Mouse (Mus musculus) heart, embryonic 13.5 days (tissue): ENCODE measurements around the gene Abhd17a. TPM values are rescaled to one million over a fixed set of nuclear protein-coding genes. Genes with fewer than 3 reads are reported as not detected.
A peak's percentile ranks its signal among the peaks of the same experiment; 100 is the strongest.

Source experiments
- ATAC-seq: fragments of 200-750 bp; cut with Nextera tagmentation; 2 replicates; pipeline ENCODE4 v1.8.0; 2017; ENCODE audit warnings: moderate TSS enrichment; ENCODE audit not compliant: insufficient number of reproducible peaks, low FRiP score, low TSS enrichment; ENCODE audit errors: extremely low read depth
- H3K27ac ChIP-seq: fragments of 300-500 bp; sonication (generic); replicated peaks from 2 replicates; pipeline ENCODE4 v1.5.1; 2015; ENCODE audit warnings: moderate library complexity, mild to moderate bottlenecking, inconsistent platforms
- H3K27me3 ChIP-seq: fragments of 300-500 bp; sonication (generic); replicated peaks from 2 replicates; pipeline ENCODE4 v1.6.1; 2015; ENCODE audit warnings: mild to moderate bottlenecking, inconsistent platforms
- H3K36me3 ChIP-seq: fragments of 300-500 bp; sonication (generic); 2 replicates; pipeline ENCODE4 v1.6.1; 2015; ENCODE audit warnings: mild to moderate bottlenecking, inconsistent platforms
- H3K4me1 ChIP-seq: fragments of 300-500 bp; sonication (generic); 2 replicates; pipeline ENCODE4 v1.6.1; 2015; ENCODE audit warnings: inconsistent platforms
- H3K4me2 ChIP-seq: fragments of 300-500 bp; sonication (generic); 2 replicates; pipeline ENCODE4 v1.6.1; 2015; ENCODE audit warnings: inconsistent platforms, mild to moderate bottlenecking, moderate library complexity
- H3K4me3 ChIP-seq: fragments of 300-500 bp; sonication (generic); 2 replicates; pipeline ENCODE4 v1.5.1; 2015; ENCODE audit warnings: moderate library complexity, mild to moderate bottlenecking, inconsistent platforms
- H3K9ac ChIP-seq: fragments of 300-500 bp; sonication (generic); 2 replicates; pipeline ENCODE4 v1.6.1; 2015; ENCODE audit warnings: inconsistent platforms, mild to moderate bottlenecking, moderate library complexity
- H3K9me3 ChIP-seq: fragments of 300-500 bp; sonication (generic); 2 replicates; pipeline ENCODE4 v1.6.1; 2016; ENCODE audit warnings: inconsistent platforms
- WGBS: fragments of 180-500 bp; shearing (Covaris S2); methylation state at CpG from one replicate; pipeline ENCODE4 v1.1.7; 2015; ENCODE audit warnings: mixed read lengths; 5-methylcytosine and 5-hydroxymethylcytosine counted together
- polyA plus RNA-seq: library from polyadenylated mRNA; unstranded; fragments of >200 nt; fragmentation: Nextera tagmentation; extraction: Ambion mirVana; gene quantifications from 2 replicates; pipeline ENCODE4 v1.2.1, GENCODE M21; 2015

Gene Abhd17a
- polyA plus RNA-seq, 1 experiment from 2014 or later: 81.7 TPM

GRCm38 (mm10) chr10:80575925-80576324 lies 14.2 kb downstream of the Abhd17a start:
- 13% methylated on average over 17 of the region's 17 CpGs for WGBS
- Histone ChIP-seq H3K27me3 (no peaks in the 10 kb centered on the region), H3K4me3 (peak overlapping the region; percentile 90), H3K9ac (peak overlapping the region; percentile 91), H3K4me2 (peak overlapping the region; percentile 97), H3K4me1 (peaks cover 67% of the 10 kb centered on the region), H3K9me3 (no peaks in the 10 kb centered on the region), H3K27ac (0 out of 2 replicates have a peak overlapping the region, but pooled peaks have one; percentile 91), H3K36me3 (peaks cover 1% of the 10 kb centered on the region; the same call in 1 of the 2 replicates)
- ATAC-seq: no peak

- Histone ChIP-seq H3K4me3 (peak overlapping the region; percentile 90; the same call in 1 of the 2 replicates), H3K9ac (peak overlapping the region; percentile 91), H3K9me3 (no peaks in the 10 kb centered on the region), H3K27ac (no peak overlapping the region), H3K4me2 (peak overlapping the region; percentile 97), H3K36me3 (no peaks in the 10 kb centered on the region), H3K4me1 (peaks cover 77% of the 10 kb centered on the region), H3K27me3 (no peaks in the 10 kb centered on the region)
- ATAC-seq: no peak
- WGBS: 72% methylated on average over 3 of the region's 3 CpGs
Observed at GRCm38 (mm10) chr10:80574896-80575295, 15.2 kb downstream of the Abhd17a start.

- H3K4me1 ChIP-seq: peaks cover 75% of the 10 kb centered on the region
- H3K27me3 ChIP-seq: no peaks in the 10 kb centered on the region
- no peak overlapping the region for H3K27ac ChIP-seq
- ATAC-seq: no peak
- H3K36me3 ChIP-seq: peaks cover under 1% of the 10 kb centered on the region; the same call in 1 of the 2 replicates
- no peaks in the 10 kb centered on the region for H3K9me3 ChIP-seq
- peak overlapping the region; percentile 91 for H3K9ac ChIP-seq
- peak overlapping the region; percentile 16; the same call in 1 of the 2 replicates for H3K4me2 ChIP-seq
- no peak overlapping the region for H3K4me3 ChIP-seq
- WGBS: 52% methylated on average over 9 of the region's 9 CpGs
Observed at GRCm38 (mm10) chr10:80573944-80574343, 16.2 kb downstream of the Abhd17a start.

- Histone ChIP-seq H3K4me3 (no peak overlapping the region), H3K9ac (peak overlapping the region; percentile 77; the same call in 1 of the 2 replicates), H3K4me1 (peaks cover 70% of the 10 kb centered on the region), H3K36me3 (peaks cover 15% of the 10 kb centered on the region), H3K27me3 (no peaks in the 10 kb centered on the region), H3K9me3 (no peaks in the 10 kb centered on the region), H3K4me2 (no peak overlapping the region), H3K27ac (peak overlapping the region; percentile 48; the same call in 1 of the 2 replicates)
- 80% methylated on average over 2 of the region's 2 CpGs for WGBS
- no peak for ATAC-seq
Observed at GRCm38 (mm10) chr10:80572477-80572876, 17.7 kb downstream of the Abhd17a start.

GRCm38 (mm10) chr10:80570871-80571836 lies 19.0 kb downstream of the Abhd17a start:
- peak overlapping the region; percentile 58 for H3K27ac ChIP-seq
- peaks cover 16% of the 10 kb centered on the region for H3K36me3 ChIP-seq
- ATAC-seq: no peak
- peaks cover 77% of the 10 kb centered on the region for H3K4me1 ChIP-seq
- H3K4me2 ChIP-seq: peak overlapping the region; percentile 59
- H3K9me3 ChIP-seq: no peaks in the 10 kb centered on the region
- no peaks in the 10 kb centered on the region for H3K27me3 ChIP-seq
- peak overlapping the region; percentile 36 for H3K4me3 ChIP-seq
- WGBS: 22% methylated on average over 30 of the region's 30 CpGs
- peak overlapping the region; percentile 77 for H3K9ac ChIP-seq

GRCm38 (mm10) chr10:80570419-80570818 lies 19.7 kb downstream of the Abhd17a start:
- 78% methylated on average over 10 of the region's 10 CpGs for WGBS
- peaks cover 20% of the 10 kb centered on the region for H3K36me3 ChIP-seq
- no peaks in the 10 kb centered on the region for H3K9me3 ChIP-seq
- peak overlapping the region; percentile 36 for H3K4me3 ChIP-seq
- ATAC-seq: no peak
- no peak overlapping the region for H3K27ac ChIP-seq
- H3K27me3 ChIP-seq: no peaks in the 10 kb centered on the region
- peaks cover 71% of the 10 kb centered on the region for H3K4me1 ChIP-seq
- peak overlapping the region; percentile 59 for H3K4me2 ChIP-seq
- H3K9ac ChIP-seq: peak overlapping the region; percentile 77

- H3K9me3 ChIP-seq: no peaks in the 10 kb centered on the region
- H3K4me1 ChIP-seq: peaks cover 63% of the 10 kb centered on the region
- ATAC-seq: no peak; the same call in 1 of the 2 replicates
- peak overlapping the region; percentile 59 for H3K4me2 ChIP-seq
- H3K36me3 ChIP-seq: peaks cover 20% of the 10 kb centered on the region
- 30% methylated on average over 10 of the region's 10 CpGs for WGBS
- H3K27ac ChIP-seq: no peak overlapping the region
- H3K27me3 ChIP-seq: no peaks in the 10 kb centered on the region
- peak overlapping the region; percentile 77 for H3K9ac ChIP-seq
- H3K4me3 ChIP-seq: peak overlapping the region; percentile 36
Observed at GRCm38 (mm10) chr10:80569664-80570066, 20.5 kb downstream of the Abhd17a start.

- Histone ChIP-seq H3K27ac (no peak overlapping the region), H3K9me3 (no peaks in the 10 kb centered on the region), H3K4me3 (no peak overlapping the region), H3K27me3 (no peaks in the 10 kb centered on the region), H3K9ac (no peak overlapping the region), H3K4me1 (peaks cover 55% of the 10 kb centered on the region), H3K4me2 (no peak overlapping the region), H3K36me3 (peaks cover 20% of the 10 kb centered on the region)
- ATAC-seq: no peak
- 93% methylated on average over 29 of the region's 29 CpGs for WGBS
Observed at GRCm38 (mm10) chr10:80568876-80569275, 21.3 kb downstream of the Abhd17a start.

- 25% methylated on average over 17 of the region's 17 CpGs for WGBS
- no peak overlapping the region for H3K4me2 ChIP-seq
Observed at GRCm38 (mm10) chr10:80566375-80567092, 23.6 kb downstream of the Abhd17a start.

GRCm38 (mm10) chr10:80561116-80561944 lies 28.8 kb downstream of the Abhd17a start, which contains the start of gene Rexo1:
TSS of gene Rexo1 (minus strand) at chr10:80561560.
- Histone ChIP-seq H3K4me2 (peak within 1 kb of the TSS; percentile 96), H3K27ac (peak within 1 kb of the TSS; percentile 91), H3K36me3 (peaks cover 4% of the 10 kb centered on the region; the same call in 1 of the 2 replicates), H3K4me1 (peaks cover 48% of the 10 kb centered on the region), H3K4me3 (peak within 1 kb of the TSS; percentile 100), H3K9me3 (no peaks in the 10 kb centered on the region), H3K27me3 (no peaks in the 10 kb centered on the region), H3K9ac (peak within 1 kb of the TSS; percentile 91)
- WGBS: under 1% methylated on average over 72 of the region's 72 CpGs
- ATAC-seq: peak; percentile 66; the same call in 1 of the 2 replicates

More at GRCm38 (mm10) chr10:80566375-80567092, 23.6 kb downstream of the Abhd17a start:
- Histone ChIP-seq H3K27ac (no peak overlapping the region), H3K9me3 (no peaks in the 10 kb centered on the region), H3K9ac (peak overlapping the region; percentile 14; the same call in 1 of the 2 replicates), H3K4me1 (peaks cover 36% of the 10 kb centered on the region), H3K27me3 (no peaks in the 10 kb centered on the region), H3K4me3 (no peak overlapping the region), H3K36me3 (peaks cover 20% of the 10 kb centered on the region)
- ATAC-seq: no peak
